ENCODE assay signal across 8 mouse cellular contexts in the genomic region with DNA sequence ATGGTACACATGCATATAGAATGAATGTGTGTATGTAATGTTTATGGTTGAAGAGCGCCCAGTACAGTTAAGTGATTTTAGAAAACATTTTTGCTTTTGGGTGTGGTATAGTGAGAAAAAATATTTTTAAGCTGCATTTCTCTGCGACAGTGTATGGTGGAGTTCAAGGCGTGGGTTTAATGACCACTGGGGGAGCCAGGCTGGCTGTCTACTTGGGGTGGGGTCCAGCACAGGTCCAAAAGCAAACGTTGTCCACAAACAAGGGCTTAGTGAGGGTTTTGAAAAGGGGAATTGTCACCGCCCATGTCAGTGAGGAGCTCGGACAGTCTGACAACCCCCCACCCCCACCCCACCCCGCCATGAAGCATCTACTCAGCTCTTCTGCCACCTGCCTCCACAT. TPM values are rescaled to one million over a fixed set of nuclear protein-coding genes. Genes with fewer than 3 reads are reported as not detected.
DNase-seq lines count a peak whose midpoint lies in the region; ATAC-seq and TF ChIP-seq lines count a peak whose summit lies in the region.

No protein-coding gene starts in this region.

- peak; percentile 5; the same call in 1 of the 2 replicates for TF ChIP-seq POLR2A in lung, adult 2 months (IDR thresholded peaks at IDR 0.05; ENCODE audit: borderline replicate concordance, extremely low read depth, low read depth, low read length)

- no peaks in the 10 kb centered on the region for H3K9me3 ChIP-seq in forebrain, postnatal 0 days (ENCODE audit: low read length)
- H3K9me3 ChIP-seq in kidney, embryonic 15.5 days (replicated peaks): no peaks in the 10 kb centered on the region
- no peaks in the 10 kb centered on the region for H3K9me3 ChIP-seq in midbrain, embryonic 16.5 days (replicated peaks; ENCODE audit: control insufficient read depth, low read length, poor library complexity, severe bottlenecking)

- H3K4me3 ChIP-seq in lung, adult 2 months (replicated peaks; ENCODE audit: extremely low read depth, low read depth, low read length): peak overlapping the region; percentile 56
- peak overlapping the region; percentile 32 for H3K4me3 ChIP-seq in forebrain, postnatal 0 days (ENCODE audit: low read depth, low read length)
- H3K4me3 ChIP-seq in kidney, embryonic 15.5 days (replicated peaks): peak overlapping the region; percentile 41
- H3K4me3 ChIP-seq in midbrain, embryonic 16.5 days (ENCODE audit: low read depth, low read length): peak overlapping the region; percentile 40

- ATAC-seq in forebrain, postnatal 0 days: no peak; the same call in 1 of the 2 replicates
- ATAC-seq in kidney, embryonic 15.5 days (replicated peaks; ENCODE audit: low FRiP score): peak; percentile 12; the same call in 1 of the 2 replicates
- peak; percentile 47 for ATAC-seq in midbrain, embryonic 16.5 days

- TF ChIP-seq CTCF in lung, adult 2 months (IDR thresholded peaks at IDR 0.05; ENCODE audit: insufficient read depth, low read length): no peak
- TF ChIP-seq CTCF in forebrain, postnatal 0 days (IDR thresholded peaks at IDR 0.05; ENCODE audit: low read depth): 0 out of 2 replicates have a peak, but pooled peaks have one; percentile 15

- WGBS in lung, adult 2 months: 0% methylated on average over 7 of the region's 7 CpGs
- WGBS in forebrain, postnatal 0 days: under 1% methylated on average over 7 of the region's 7 CpGs
- under 1% methylated on average over 7 of the region's 7 CpGs for WGBS in kidney, embryonic 15.5 days
- under 1% methylated on average over 7 of the region's 7 CpGs for WGBS in midbrain, embryonic 16.5 days

- H3K4me1 ChIP-seq in lung, adult 2 months (ENCODE audit: control insufficient read depth, insufficient read depth, low read length): peaks cover 32% of the 10 kb centered on the region
- H3K4me1 ChIP-seq in forebrain, postnatal 0 days (ENCODE audit: insufficient read depth): peaks cover 30% of the 10 kb centered on the region
- H3K4me1 ChIP-seq in kidney, embryonic 15.5 days: peaks cover 90% of the 10 kb centered on the region
- H3K4me1 ChIP-seq in midbrain, embryonic 16.5 days (ENCODE audit: control insufficient read depth, insufficient read depth, low read length): peaks cover 60% of the 10 kb centered on the region

- H3K9ac ChIP-seq in forebrain, postnatal 0 days: peak overlapping the region; percentile 62
- peak overlapping the region; percentile 19; the same call in 1 of the 2 replicates for H3K9ac ChIP-seq in kidney, embryonic 15.5 days
- H3K9ac ChIP-seq in midbrain, embryonic 16.5 days (ENCODE audit: low read depth, low read length): peak overlapping the region; percentile 53

- peak; percentile 61 for DNase-seq in lung, adult 2 months
- no peak for DNase-seq in lung, postnatal 36 days
- DNase-seq in cerebellum, adult 8-10 months: peak; percentile 64
- no peak for DNase-seq in forebrain, postnatal 0 days
- DNase-seq in urinary bladder, adult 2 months (ENCODE audit: low spot score): no peak
- DNase-seq in ovary, postnatal 14 days (ENCODE audit: low spot score): no peak

- H3K36me3 ChIP-seq in forebrain, postnatal 0 days (ENCODE audit: insufficient read depth): no peaks in the 10 kb centered on the region
- H3K36me3 ChIP-seq in kidney, embryonic 15.5 days: 0 out of 2 replicates have a peak, but pooled peaks cover 3% of the 10 kb centered on the region
- no peaks in the 10 kb centered on the region for H3K36me3 ChIP-seq in midbrain, embryonic 16.5 days (ENCODE audit: control insufficient read depth, insufficient read depth, low read length)

- peak overlapping the region; percentile 63 for H3K4me2 ChIP-seq in forebrain, postnatal 0 days (ENCODE audit: low read depth)
- H3K4me2 ChIP-seq in kidney, embryonic 15.5 days: peak overlapping the region; percentile 60
- peak overlapping the region; percentile 82 for H3K4me2 ChIP-seq in midbrain, embryonic 16.5 days (ENCODE audit: low read length)

- H3K27me3 ChIP-seq in forebrain, postnatal 0 days (ENCODE audit: insufficient read depth, low read length): no peaks in the 10 kb centered on the region
- no peaks in the 10 kb centered on the region for H3K27me3 ChIP-seq in kidney, embryonic 15.5 days
- no peaks in the 10 kb centered on the region for H3K27me3 ChIP-seq in midbrain, embryonic 16.5 days (ENCODE audit: control insufficient read depth, insufficient read depth, low read depth, low read length)

- peak overlapping the region; percentile 99 for H3K27ac ChIP-seq in forebrain, postnatal 0 days (ENCODE audit: low read depth, low read length)
- H3K27ac ChIP-seq in kidney, embryonic 15.5 days: peak overlapping the region; percentile 98
- H3K27ac ChIP-seq in midbrain, embryonic 16.5 days (ENCODE audit: low read length): peak overlapping the region; percentile 92

RNA-seq across cellular contexts. Expression of a gene that starts 28.9 kb away (rescaled TPM):
- 32.1 and 37.8 TPM in 2 replicates for polyA plus RNA-seq in lung, adult 2 months (2012; rRNA removed)
- 8.5 and 13.3 TPM in 2 replicates for total RNA-seq in forebrain, postnatal 0 days (2014; rRNA removed)
- polyA plus RNA-seq in forebrain, postnatal 0 days (2015; fragmentation: Nextera tagmentation; extraction: Ambion mirVana): 9.0 and 10.3 TPM in 2 replicates
- polyA plus RNA-seq in kidney, embryonic 15.5 days (2015; fragmentation: Nextera tagmentation; extraction: Ambion mirVana): 40.2 and 43.1 TPM in 2 replicates
- 14.7 and 16.5 TPM in 2 replicates for polyA plus RNA-seq in midbrain, embryonic 16.5 days (2015; fragmentation: Nextera tagmentation; extraction: Ambion mirVana)
- polyA plus RNA-seq in urinary bladder, adult 2 months (2012; rRNA removed): 20.7 and 21.6 TPM in 2 replicates

RNA-seq across cellular contexts. Expression of a gene that starts 31.5 kb away (rescaled TPM):
- 24.5 and 26.0 TPM in 2 replicates for polyA plus RNA-seq in lung, adult 2 months (2012; rRNA removed)
- 2.2 and 2.6 TPM in 2 replicates for total RNA-seq in forebrain, postnatal 0 days (2014; rRNA removed)
- 2.0 and 2.9 TPM in 2 replicates for polyA plus RNA-seq in forebrain, postnatal 0 days (2015; fragmentation: Nextera tagmentation; extraction: Ambion mirVana)
- polyA plus RNA-seq in kidney, embryonic 15.5 days (2015; fragmentation: Nextera tagmentation; extraction: Ambion mirVana): 8.1 and 8.5 TPM in 2 replicates
- polyA plus RNA-seq in midbrain, embryonic 16.5 days (2015; fragmentation: Nextera tagmentation; extraction: Ambion mirVana): 2.0 and 2.2 TPM in 2 replicates
- 19.2 and 25.1 TPM in 2 replicates for polyA plus RNA-seq in urinary bladder, adult 2 months (2012; rRNA removed)

RNA-seq across cellular contexts. Expression of a gene that starts 47.8 kb away (rescaled TPM):
- polyA plus RNA-seq in lung, adult 2 months (2012; rRNA removed): 1.1 and 1.2 TPM in 2 replicates
- 9.9 and 14.2 TPM in 2 replicates for total RNA-seq in forebrain, postnatal 0 days (2014; rRNA removed)
- 8.6 and 10.2 TPM in 2 replicates for polyA plus RNA-seq in forebrain, postnatal 0 days (2015; fragmentation: Nextera tagmentation; extraction: Ambion mirVana)
- polyA plus RNA-seq in kidney, embryonic 15.5 days (2015; fragmentation: Nextera tagmentation; extraction: Ambion mirVana): 4.2 and 4.7 TPM in 2 replicates
- 13.4 and 14.6 TPM in 2 replicates for polyA plus RNA-seq in midbrain, embryonic 16.5 days (2015; fragmentation: Nextera tagmentation; extraction: Ambion mirVana)
- polyA plus RNA-seq in urinary bladder, adult 2 months (2012; rRNA removed): 0.69 and 0.87 TPM in 2 replicates

Comparison
In these comparisons a context has a peak if more than half of its experiments do, and no peak if none do; other contexts are left out.
1. DNase-seq: peak in lung, adult 2 months (single experiment) and cerebellum, adult 8-10 months (single experiment); none in lung, postnatal 36 days (single experiment), forebrain, postnatal 0 days (single experiment), urinary bladder, adult 2 months (single experiment) and ovary, postnatal 14 days (single experiment).
2. Peak in every context shown above with its lines, with median percentiles within 50 percentile points of each other: H3K4me3 ChIP-seq, H3K27ac ChIP-seq, H3K4me2 ChIP-seq and H3K9ac ChIP-seq.